Mouse (Mus musculus) T-helper 2 cell (primary cell): Measurements from ENCODE around the gene Pik3c2g.

ENCODE experiments used
- in situ Hi-C: fragments of 300-600 bp; cut with MboI, MseI; formaldehyde crosslinking; loops from one replicate; pipeline ENCODE4 v1.15.1; 2025; ENCODE audit warnings: high pct_unique_total_duplicates

Gene Pik3c2g

DNA sequence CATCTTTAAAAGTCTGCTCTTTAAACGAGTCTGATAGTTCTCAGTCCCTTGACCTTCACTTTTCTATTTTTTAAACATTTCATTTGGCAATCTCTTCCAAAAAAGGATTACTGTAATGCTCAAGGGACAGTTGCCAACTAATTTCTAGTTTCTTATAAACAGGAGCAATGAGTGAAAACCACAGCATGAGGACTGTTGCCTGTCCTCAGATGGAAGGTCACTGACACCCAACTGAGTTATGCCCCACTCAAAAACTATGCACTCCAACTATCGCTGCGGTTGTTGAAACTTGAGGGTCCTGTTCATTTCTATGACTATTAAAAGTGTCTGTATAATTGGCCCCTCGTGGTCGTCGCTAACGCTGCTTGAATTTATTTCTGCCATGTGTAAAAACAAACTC, 252.9 kb downstream of the Pik3c2g start:
- in situ Hi-C loops = loop anchor here (5.0 kb wide), 1 partner anchor 183 kb away; no protein-coding TSS in a partner anchor

DNA sequence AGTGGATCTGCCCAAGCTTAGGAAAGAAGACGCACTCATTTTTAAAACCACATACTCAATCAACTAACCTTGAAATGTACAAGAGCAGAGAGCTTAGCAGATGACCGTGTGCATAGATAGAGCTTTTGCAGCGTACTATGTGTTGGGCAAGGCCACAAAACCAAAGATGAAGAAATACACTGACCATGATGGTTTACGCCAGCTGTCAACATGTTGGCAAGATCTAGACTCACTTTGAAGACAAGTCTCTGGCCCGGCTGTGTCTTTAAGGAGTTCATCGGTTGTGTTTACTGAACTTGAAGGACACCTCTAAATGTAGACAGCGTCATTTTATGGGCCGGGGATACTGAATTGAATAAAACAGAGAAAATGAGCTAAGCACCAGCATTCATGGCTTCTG, 254.3 kb downstream of the Pik3c2g start:
- in situ Hi-C loops = no loop called here

DNA sequence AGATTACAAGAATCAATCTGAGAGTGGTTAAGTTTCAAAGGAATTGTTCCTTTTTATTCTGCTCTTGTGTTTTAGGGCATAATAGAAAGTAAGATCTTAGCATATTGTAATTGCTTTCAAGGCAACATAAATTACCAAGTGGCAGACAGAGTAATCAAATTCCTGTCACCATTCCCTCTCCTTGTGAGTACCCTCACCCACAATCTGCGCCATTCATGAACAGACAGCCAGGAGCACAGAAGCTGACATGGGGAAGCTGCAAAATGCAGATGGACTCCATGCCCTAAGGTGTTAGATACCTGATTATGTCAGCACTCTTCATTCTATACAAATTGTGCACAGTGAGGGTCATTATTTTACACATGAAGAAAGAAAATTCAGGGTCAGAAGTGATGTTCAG, 255.6 kb downstream of the Pik3c2g start:
- in situ Hi-C loops = no loop called here

GRCm38 (mm10) chr6:139843531-139843930, 256.5 kb downstream of the Pik3c2g start:
- in situ Hi-C loops = no loop called here

DNA sequence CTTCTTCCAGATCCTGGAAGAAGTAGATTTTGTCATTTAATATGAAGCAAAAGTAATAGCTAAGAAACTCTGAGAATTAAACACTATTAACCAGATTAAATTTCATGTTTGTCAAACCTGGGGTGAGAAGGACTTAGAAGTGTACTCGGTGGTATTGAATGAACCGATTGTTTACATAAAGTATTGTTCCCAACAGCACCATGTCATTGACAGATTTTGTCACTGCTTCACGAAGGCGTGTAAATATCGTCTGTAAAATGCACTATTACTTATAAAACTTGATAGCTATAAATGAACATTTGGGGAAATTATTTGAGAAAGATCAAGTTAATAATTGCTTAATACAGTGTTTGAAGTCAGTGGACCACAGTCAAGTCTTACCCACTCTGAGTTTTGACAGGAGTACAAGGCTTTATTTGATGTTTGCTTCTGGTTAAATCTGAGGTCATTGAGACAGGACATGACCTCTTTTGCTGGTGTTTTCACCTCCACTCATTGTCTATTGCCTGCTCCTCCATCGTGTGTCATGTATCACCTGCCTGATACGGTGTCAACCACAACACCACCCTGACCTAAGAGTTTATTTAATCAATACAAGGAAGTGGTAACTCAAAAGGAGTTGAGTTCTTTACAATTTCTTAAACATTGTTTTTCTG, 260.0 kb downstream of the Pik3c2g start:
- in situ Hi-C loops = no loop called here

GRCm38 (mm10) chr6:139849931-139850330, 262.9 kb downstream of the Pik3c2g start:
- in situ Hi-C loops = no loop called here

DNA sequence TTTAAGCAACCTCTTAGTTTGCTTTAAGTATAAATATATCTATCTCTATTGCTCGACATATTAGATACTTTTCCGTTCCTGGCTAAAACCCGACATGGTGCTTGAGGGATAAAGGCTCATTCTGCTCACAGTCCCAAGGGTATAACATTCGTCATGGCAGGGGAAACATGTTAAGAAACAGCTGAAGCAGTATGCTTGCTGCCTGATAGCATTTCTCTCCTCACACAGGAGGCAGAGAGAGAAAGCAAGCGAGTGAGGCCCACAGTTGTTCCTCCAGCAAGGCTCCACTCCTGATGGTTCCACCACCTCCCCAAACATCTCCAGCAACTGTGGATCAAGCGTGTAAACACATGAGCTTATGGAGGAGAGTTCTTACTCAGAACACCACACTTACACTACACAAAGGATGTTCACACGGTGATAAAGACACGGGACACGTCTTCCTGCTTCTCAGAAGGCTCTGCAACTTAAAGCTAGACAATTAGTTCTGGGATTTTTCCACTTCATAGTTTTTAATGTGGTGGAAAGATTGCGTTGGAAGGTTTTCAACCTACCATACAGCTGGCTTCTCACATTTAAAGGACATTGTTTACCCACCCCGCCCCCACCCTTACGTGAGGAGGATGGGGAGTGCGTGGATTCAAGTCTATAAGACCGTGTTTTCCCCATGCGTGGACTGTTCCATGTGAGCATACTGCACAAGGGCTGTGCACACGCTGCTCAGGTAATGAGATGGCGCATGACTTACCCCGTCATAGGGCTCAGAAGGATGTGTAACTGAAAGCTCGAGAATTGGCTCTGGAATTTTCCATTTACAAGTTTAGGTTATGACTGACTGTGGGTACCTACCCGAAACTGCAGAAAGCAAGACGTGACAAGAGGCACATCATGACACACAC, 264.9 kb downstream of the Pik3c2g start:
- in situ Hi-C loops = no loop called here

DNA sequence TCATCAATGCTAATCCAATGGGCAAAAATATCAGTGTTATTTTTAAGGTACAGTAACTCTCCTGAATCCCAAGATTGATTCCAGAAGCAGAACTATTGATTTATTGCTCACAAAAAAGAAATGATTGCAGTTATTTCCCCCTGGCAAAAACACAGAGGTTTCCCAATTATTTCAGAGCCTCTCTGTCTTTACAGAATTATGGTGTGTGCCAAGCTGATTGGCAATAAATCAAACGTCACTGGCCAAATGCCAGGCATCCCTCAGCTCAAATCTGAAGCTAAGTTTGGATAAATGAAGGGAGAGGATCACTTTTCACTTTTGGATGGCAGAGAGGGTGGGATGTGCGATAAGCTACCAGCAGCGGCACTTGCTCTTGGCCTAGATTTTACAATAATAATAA, 265.8 kb downstream of the Pik3c2g start:
- in situ Hi-C loops = no loop called here

GRCm38 (mm10) chr6:139860141-139860540, 273.1 kb downstream of the Pik3c2g start:
- in situ Hi-C loops = no loop called here

DNA sequence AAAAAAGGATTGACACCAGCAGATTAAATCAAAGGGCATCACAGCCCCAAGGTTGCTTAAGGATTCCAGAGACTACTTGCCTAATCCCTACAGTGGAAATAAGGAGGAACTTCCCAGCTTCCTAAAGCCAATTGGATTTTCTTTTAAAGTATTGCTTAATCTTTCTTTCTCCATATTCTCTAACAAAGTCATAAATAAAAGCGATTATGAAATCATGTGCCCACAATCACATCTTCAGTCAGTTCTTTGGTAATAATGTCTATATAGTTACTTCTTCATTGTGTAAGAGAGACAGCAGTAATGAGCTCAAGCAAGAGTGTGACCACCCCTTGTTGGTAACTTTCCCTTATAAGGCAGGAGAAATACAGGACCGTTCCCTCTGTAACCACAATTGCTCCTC, 274.5 kb downstream of the Pik3c2g start:
- in situ Hi-C loops = no loop called here

- in situ Hi-C loops = no loop called here
Observed at GRCm38 (mm10) chr6:139865059-139865673, 278.1 kb downstream of the Pik3c2g start.

GRCm38 (mm10) chr6:139874418-139875176, 287.6 kb downstream of the Pik3c2g start:
- in situ Hi-C loops = no loop called here

- in situ Hi-C loops = no loop called here
Observed at GRCm38 (mm10) chr6:139876691-139877090, 289.7 kb downstream of the Pik3c2g start.

GRCm38 (mm10) chr6:139877476-139878361, 290.7 kb downstream of the Pik3c2g start:
- in situ Hi-C loops = no loop called here

DNA sequence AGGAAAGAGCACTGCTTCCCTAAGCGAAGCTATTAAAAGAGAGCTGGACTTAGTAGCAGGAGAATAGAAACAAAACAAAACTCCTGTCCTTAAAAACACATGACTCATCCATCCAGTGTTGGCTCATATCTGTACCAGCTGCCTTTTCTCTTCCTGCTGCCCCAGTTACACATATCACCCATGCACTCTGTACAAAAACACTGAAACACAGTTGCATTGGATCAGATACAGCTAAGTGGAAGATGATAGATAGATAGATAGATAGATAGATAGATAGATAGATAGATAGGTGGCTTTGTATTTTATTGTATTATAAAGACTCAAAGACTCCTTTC, 291.3 kb downstream of the Pik3c2g start:
- in situ Hi-C loops = no loop called here

DNA sequence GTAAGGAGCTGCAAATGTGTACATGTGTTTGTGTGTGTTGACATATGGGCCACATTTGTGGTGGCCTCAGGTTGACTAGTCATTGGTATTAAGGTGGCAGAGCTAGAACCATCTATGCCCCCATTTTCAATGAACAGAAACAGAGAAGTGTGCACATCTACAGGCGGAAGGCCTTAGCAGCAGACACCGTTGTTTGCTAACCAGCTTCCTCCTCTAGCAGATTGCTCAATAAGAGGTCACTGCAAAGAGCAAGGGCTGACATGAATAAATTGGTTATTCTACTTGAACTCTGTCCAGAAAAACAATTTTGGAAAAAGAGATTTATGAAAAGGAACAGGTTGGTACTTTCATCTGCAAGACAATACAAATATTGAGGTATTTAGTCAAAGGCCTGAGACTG, 295.1 kb downstream of the Pik3c2g start:
- in situ Hi-C loops = no loop called here

DNA sequence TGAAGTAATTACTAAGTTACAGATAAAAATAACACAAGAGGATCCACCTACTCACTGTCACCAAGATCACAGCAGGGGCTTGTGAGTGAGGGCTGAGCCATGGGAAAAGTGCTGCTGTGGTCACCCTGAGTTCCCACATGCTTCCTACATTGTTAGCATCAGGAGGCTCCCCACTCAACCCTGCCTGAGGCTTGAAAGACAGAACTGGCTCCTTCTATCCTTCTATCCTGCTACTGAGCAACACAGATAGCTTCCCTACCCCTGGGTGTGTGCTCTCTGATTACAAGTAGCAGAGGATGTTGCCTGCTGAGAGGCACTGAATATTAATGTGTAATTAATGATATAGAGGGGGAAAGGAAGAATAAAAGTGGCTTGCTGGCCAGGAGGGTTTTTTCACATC, 300.2 kb downstream of the Pik3c2g start:
- in situ Hi-C loops = no loop called here

DNA sequence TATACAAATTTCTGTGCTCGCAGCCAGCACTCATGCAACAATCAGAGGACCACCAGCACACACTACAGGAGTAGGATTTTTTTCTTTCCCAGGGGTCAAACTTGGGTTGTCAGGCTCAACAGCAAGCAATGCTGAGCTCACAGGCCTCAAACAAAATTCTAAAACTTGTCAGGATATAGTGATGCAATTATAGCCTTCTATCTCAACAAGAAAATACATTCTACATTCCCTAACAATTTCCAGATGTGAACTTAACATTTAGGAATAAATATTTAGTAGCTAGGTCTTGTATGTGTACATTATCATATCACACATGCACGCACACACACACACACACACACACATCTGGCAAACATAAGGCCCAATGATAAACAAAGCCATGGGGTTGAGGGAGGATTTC, 308.6 kb downstream of the Pik3c2g start:
- in situ Hi-C loops = no loop called here

DNA sequence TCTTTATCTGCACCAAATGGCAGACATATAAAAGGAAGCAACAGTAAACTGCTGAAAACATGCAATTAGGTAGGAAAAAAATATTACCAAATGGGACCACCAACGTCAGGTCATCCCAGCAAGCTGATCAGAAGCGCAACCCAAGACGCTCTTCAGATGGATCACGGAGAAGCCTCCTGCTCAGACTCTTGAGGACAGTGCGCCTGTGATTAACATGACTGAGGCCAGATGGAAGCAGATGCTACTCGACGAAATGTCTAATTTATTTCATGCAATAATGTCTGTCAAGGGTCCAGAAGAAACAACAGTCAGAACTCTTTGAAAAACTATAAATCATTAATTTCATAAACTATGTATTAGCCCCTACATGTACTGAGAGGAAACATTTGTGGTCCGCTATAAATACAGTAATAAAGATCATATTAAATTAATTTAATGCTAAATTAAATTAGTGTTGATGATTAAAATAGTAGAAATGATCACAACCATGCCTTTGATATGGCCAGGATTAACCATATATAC, 312.7 kb downstream of the Pik3c2g start:
- in situ Hi-C loops = no loop called here

GRCm38 (mm10) chr6:139901801-139902200, 314.8 kb downstream of the Pik3c2g start:
- in situ Hi-C loops = no loop called here

DNA sequence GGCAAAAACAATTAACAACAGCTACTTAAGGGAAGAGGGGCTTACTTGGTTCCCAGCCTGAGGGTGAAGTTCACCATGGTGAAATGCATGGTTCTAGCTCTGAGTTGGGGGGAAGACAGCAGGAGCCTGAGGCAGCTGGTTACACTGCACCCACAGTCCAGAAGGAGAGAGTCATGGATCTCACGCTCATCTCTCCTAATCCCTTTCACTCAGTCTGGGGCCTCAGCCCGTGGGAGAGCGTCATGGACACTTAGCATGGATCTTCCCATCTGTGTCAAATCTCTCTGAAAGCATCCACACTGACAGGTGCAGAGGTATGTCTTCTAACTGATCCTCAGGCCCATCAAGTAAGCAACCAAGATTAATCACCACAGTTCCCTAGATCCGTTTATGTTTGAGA, 320.1 kb downstream of the Pik3c2g start:
- in situ Hi-C loops = no loop called here
